Mouse (Mus musculus) intestine, embryonic 15.5 days (tissue): ENCODE results near the gene Tgm2. TPM values are rescaled to one million over a fixed set of nuclear protein-coding genes. Genes with fewer than 3 reads are reported as not detected.

Experiments used
- ATAC-seq: fragments of 200-750 bp; cut with Nextera tagmentation; 2 replicates; pipeline ENCODE4 v1.8.0; 2017; ENCODE audit warnings: moderate TSS enrichment, moderate library complexity
- H3K27ac ChIP-seq: fragments of 300-500 bp; sonication (generic); 2 replicates; pipeline ENCODE4 v1.5.1; 2015; ENCODE audit warnings: mild to moderate bottlenecking, inconsistent platforms
- H3K27me3 ChIP-seq: fragments of 300-500 bp; sonication (generic); replicated peaks from 2 replicates; pipeline ENCODE4 v1.6.1; 2015; ENCODE audit warnings: inconsistent platforms
- H3K36me3 ChIP-seq: fragments of 300-500 bp; sonication (generic); 2 replicates; pipeline ENCODE4 v1.6.1; 2015; ENCODE audit warnings: inconsistent platforms
- H3K4me1 ChIP-seq: fragments of 300-500 bp; sonication (generic); replicated peaks from 2 replicates; pipeline ENCODE4 v1.6.1; 2015; ENCODE audit warnings: inconsistent platforms
- H3K4me2 ChIP-seq: fragments of 300-500 bp; sonication (generic); replicated peaks from 2 replicates; pipeline ENCODE4 v1.6.1; 2015; ENCODE audit warnings: mild to moderate bottlenecking, inconsistent platforms
- H3K4me3 ChIP-seq: fragments of 300-500 bp; sonication (generic); replicated peaks from 2 replicates; pipeline ENCODE4 v1.5.1; 2015; ENCODE audit warnings: inconsistent platforms
- H3K9ac ChIP-seq: fragments of 300-500 bp; sonication (generic); 2 replicates; pipeline ENCODE4 v1.6.1; 2015; ENCODE audit warnings: inconsistent platforms
- H3K9me3 ChIP-seq: fragments of 300-500 bp; sonication (generic); 2 replicates; pipeline ENCODE4 v1.6.1; 2016; ENCODE audit warnings: inconsistent platforms
- WGBS: fragments of 180-500 bp; shearing (Covaris S2); methylation state at CpG from one replicate; pipeline ENCODE4 v1.1.7; 2015; 5-methylcytosine and 5-hydroxymethylcytosine counted together
- polyA plus RNA-seq: library from polyadenylated mRNA; unstranded; fragments of >200 nt; fragmentation: Nextera tagmentation; extraction: Ambion mirVana; gene quantifications from 2 replicates; pipeline ENCODE4 v1.2.1, GENCODE M21; 2015

The Tgm2 gene
- polyA plus RNA-seq, 1 experiment from 2014 or later, result 83.4 TPM

DNA sequence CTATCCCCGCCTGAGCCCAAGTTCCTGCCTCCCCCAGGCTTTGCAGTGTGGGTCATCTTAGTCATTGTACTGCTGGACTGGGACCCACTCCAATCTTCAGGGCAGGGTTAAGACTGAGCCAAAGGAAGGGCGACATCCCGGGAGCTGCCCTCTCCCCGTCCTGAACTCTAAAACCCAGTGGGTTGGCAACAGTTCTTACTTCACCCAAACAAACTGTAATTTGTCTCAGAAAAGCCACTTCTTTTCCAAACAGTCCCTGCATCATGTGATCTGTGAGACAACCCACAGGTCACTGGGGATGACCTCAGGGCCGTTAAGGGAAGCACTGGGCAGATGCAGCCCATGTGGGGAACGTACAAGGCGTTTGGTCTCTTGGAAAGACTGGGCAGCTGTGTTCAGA is 10.0 kb downstream of the Tgm2 start:
- Histone ChIP-seq H3K9ac (no peak overlapping the region), H3K27me3 (no peaks in the 10 kb centered on the region), H3K9me3 (no peaks in the 10 kb centered on the region), H3K4me1 (peaks cover 5% of the 10 kb centered on the region; the same call in 1 of the 2 replicates), H3K27ac (no peak overlapping the region), H3K36me3 (peaks cover 12% of the 10 kb centered on the region; the same call in 1 of the 2 replicates), H3K4me2 (no peak overlapping the region), H3K4me3 (no peak overlapping the region)
- WGBS, result 52% methylated on average over 7 of the region's 7 CpGs
- ATAC-seq, result no peak

DNA sequence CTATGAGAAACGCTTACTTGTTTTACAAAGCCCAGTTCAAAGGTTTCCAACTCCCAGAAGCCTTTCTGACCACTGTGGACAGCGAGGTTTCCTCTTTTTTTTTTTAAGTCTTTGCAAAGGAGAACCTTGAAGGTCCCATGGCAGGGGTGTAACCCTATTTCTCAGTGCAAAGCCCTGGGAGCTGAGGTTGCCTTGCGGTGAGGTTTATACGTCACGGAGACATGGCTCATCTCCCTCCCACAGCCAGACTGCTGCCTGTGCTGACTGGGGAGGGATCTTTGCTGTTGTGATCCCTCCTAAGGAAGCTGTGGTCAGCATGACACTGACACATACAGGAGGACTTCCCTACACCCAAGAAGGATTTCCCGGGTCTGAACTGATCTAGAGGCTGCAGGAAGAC is 13.2 kb downstream of the Tgm2 start:
- Histone ChIP-seq H3K27me3 (no peaks in the 10 kb centered on the region), H3K4me3 (no peak overlapping the region), H3K9ac (no peak overlapping the region), H3K4me2 (no peak overlapping the region), H3K27ac (no peak overlapping the region), H3K36me3 (peaks cover 5% of the 10 kb centered on the region; the same call in 1 of the 2 replicates), H3K4me1 (peaks cover 11% of the 10 kb centered on the region; the same call in 1 of the 2 replicates), H3K9me3 (no peaks in the 10 kb centered on the region)
- ATAC-seq, result no peak
- 72% methylated on average over 6 of the region's 6 CpGs for WGBS

DNA sequence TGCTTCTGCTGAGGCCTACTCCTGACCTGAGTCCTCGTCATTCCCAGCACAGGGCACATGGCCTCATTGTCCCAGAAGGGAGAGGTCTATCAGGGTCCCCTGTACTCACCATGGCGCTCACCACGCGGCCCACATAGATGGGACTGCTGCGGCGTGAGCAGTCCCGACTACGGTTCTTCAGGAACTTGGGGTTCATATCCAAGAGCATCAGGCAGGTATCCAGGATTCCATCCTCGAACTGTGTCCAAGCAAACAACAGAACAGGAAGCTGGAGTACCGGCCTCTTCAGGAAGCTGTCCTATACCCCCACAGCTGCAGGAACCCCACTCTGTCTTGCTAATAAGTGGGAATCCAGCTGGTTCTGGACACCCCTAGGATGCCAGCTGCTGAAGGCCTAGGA is 13.9 kb downstream of the Tgm2 start:
- no peaks in the 10 kb centered on the region for H3K27me3 ChIP-seq
- H3K4me1 ChIP-seq, result peaks cover 11% of the 10 kb centered on the region; the same call in 1 of the 2 replicates
- no peak for ATAC-seq
- no peak overlapping the region for H3K9ac ChIP-seq
- H3K4me3 ChIP-seq, result no peak overlapping the region
- WGBS, result 84% methylated on average over 10 of the region's 10 CpGs
- H3K9me3 ChIP-seq, result no peaks in the 10 kb centered on the region
- H3K36me3 ChIP-seq, result peaks cover 11% of the 10 kb centered on the region; the same call in 1 of the 2 replicates
- H3K4me2 ChIP-seq, result no peak overlapping the region
- H3K27ac ChIP-seq, result no peak overlapping the region

DNA sequence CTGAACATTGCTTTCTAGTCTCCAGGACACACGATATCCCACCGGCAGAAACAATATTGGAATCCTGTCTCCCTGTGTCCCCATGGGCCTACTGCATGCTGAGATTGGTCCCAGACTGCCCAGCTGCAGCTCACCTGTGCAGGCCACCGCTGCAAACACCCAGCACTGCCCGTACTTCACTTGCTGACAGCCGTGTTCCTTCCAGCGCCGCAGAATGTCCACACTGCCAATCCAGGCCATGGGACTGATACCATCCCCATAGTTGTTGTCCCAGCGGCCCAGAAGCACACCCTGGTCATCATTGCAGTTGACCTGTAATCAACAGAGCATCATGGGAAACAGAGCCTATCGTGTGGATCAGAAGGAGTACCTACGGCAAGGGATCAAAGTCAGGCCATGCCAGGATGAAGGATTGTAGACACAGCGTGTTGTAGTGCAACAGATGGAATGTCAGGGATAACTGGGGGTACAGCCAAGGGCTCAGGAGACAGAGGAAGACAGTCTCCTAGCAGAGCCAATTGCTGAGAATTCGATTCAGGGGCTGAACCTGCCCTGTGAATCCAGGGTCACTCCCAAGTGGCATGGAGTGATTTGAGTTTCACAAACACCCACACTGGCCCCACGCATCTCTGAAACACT is 14.9 kb downstream of the Tgm2 start:
- H3K4me1 ChIP-seq, result peaks cover 11% of the 10 kb centered on the region; the same call in 1 of the 2 replicates
- no peak overlapping the region for H3K9ac ChIP-seq
- 88% methylated on average over 13 of the region's 13 CpGs for WGBS
- H3K4me3 ChIP-seq, result no peak overlapping the region
- H3K27ac ChIP-seq, result no peak overlapping the region
- H3K27me3 ChIP-seq, result no peaks in the 10 kb centered on the region
- no peaks in the 10 kb centered on the region for H3K9me3 ChIP-seq
- H3K36me3 ChIP-seq, result peaks cover 17% of the 10 kb centered on the region; the same call in 1 of the 2 replicates
- H3K4me2 ChIP-seq, result no peak overlapping the region
- no peak for ATAC-seq

DNA sequence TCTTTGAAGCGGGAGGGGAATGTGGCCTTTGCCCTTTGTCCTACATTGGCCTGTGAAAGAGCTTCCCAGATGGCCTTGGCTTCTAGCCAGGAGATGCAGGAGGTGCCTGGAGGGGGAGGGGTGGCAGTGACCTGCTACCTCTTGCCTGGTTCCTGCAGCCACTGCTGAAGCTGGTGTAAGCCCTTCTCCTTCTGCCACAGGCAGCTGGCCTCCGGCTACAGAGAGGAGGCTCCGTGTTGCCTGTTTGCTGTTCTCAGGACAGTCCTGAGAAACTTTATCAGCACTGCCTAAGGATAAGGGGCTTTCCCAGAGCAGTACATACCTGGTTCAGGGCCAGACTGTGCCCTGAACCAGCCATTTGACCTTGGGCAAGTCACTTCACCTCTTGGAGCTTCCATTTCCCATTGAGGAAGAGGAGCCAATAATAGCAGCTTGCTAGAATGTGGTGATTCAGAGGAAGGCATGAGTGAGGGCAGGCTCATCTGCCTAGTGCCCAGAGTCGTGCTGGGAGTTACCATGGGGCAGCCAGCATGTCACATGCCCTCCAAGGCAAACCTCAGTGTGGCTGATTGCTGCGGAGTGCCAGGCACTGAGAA is 15.7 kb downstream of the Tgm2 start:
- H3K4me3 ChIP-seq, result no peak overlapping the region
- peaks cover 17% of the 10 kb centered on the region; the same call in 1 of the 2 replicates for H3K36me3 ChIP-seq
- H3K9ac ChIP-seq, result 0 out of 2 replicates have a peak overlapping the region, but pooled peaks have one; percentile 3
- 47% methylated on average over 5 of the region's 5 CpGs for WGBS
- ATAC-seq, result peak; percentile 91
- no peak overlapping the region for H3K4me2 ChIP-seq
- H3K9me3 ChIP-seq, result no peaks in the 10 kb centered on the region
- H3K4me1 ChIP-seq, result peaks cover 11% of the 10 kb centered on the region; the same call in 1 of the 2 replicates
- peak overlapping the region; percentile 65 for H3K27ac ChIP-seq
- no peaks in the 10 kb centered on the region for H3K27me3 ChIP-seq

DNA sequence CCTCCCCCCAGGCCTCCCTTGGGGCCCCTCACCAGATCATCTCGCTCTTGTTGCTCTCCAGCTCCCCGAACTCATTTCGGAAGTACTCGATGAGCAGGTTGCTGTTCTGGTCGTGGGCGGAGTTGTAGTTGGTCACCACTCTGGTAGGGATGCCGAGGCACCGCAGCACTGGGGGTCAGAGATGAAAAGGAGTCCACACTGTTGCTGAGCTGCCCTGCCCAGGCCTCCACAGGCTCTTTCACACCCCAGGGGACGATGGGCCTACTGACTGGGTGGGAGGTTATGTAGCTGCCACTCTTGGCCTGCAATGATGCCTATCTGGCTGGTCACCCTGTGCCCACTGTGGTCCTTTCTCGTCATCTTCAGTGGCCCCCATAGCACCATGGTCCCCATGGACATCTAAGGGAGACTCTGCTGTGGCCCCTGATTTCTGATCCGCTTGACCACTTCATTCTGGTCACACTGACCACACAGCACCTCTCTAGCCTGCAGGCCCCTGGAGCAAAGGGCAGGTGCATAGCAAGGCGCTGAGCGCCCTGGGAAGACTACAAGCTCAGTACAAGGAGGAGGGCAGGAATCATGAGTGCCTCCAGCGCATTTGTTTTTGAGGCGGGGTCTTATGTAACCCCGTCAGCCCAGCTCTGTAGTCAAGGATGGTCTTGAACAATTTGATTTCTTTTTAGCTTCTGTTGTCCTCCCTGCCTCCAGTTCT is 16.8 kb downstream of the Tgm2 start:
- no peak overlapping the region for H3K27ac ChIP-seq
- H3K36me3 ChIP-seq, result peaks cover 20% of the 10 kb centered on the region; the same call in 1 of the 2 replicates
- WGBS, result 80% methylated on average over 16 of the region's 16 CpGs

DNA sequence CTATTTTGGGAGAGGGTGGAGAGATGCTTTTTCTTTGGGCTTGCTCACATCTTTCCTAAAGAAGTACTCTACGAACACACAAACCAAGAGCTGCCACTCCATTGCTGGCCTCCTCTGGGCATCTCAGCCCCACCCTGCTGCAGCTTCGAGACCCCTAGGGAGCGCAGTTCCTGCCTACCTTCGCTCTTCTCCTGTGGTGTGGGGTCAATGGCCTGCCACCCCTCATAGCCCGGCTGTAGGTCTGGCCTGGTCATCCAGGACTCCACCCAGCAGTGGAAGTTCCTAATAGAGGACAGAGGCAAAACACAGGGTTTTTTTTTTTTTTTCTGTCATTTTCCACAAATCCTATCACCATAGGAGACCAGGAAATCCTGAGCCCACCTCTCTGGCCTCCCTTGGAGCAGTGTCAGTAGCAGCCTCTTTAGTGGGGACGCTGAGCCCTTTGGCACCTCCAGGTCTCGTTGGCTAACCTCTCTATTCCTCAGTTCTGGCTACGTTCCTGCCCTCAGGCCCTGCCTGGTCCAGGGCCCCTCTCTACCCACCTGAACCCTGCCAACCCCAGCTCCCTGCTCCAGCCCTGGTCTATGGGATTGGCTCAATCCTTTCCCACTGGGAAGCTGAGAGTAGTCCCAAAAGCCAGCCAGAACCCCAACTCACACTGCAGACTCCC is 17.6 kb downstream of the Tgm2 start:
- H3K4me1 ChIP-seq, result peaks cover 11% of the 10 kb centered on the region; the same call in 1 of the 2 replicates
- 0 out of 2 replicates have a peak, but pooled peaks cover 14% of the 10 kb centered on the region for H3K36me3 ChIP-seq

More for the DNA sequence above, 16.8 kb downstream of the Tgm2 start:
- no peak overlapping the region for H3K4me3 ChIP-seq
- no peak overlapping the region for H3K4me2 ChIP-seq
- 0 out of 2 replicates have a peak, but pooled peaks have one; percentile 11 for ATAC-seq
- no peaks in the 10 kb centered on the region for H3K27me3 ChIP-seq
- no peaks in the 10 kb centered on the region for H3K9me3 ChIP-seq
- peaks cover 11% of the 10 kb centered on the region; the same call in 1 of the 2 replicates for H3K4me1 ChIP-seq
- H3K9ac ChIP-seq, result no peak overlapping the region

DNA sequence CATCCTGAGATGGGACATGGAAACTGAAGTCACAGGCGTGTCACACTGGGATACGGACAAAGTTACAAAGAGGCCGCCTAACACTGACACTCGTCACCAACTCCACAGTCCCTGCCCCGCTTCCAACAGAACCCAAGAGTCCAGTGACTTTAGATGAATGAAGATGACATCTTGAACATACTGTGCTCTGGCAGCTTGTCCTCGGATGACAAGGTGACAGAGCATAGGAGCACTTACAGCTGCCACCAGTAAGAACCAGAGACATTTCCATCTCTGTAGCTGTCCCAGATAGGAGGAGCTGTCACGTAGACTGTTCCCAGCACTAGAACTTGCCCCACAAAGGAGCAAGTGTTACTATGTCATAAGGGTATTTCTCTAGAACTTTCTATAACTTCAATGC is 18.4 kb downstream of the Tgm2 start:
- 89% methylated on average over 7 of the region's 7 CpGs for WGBS
- H3K4me3 ChIP-seq, result no peak overlapping the region
- H3K4me2 ChIP-seq, result no peak overlapping the region

More for the DNA sequence above, 17.6 kb downstream of the Tgm2 start:
- Histone ChIP-seq H3K9ac (no peak overlapping the region), H3K4me2 (no peak overlapping the region), H3K27me3 (no peaks in the 10 kb centered on the region), H3K27ac (no peak overlapping the region), H3K9me3 (no peaks in the 10 kb centered on the region), H3K4me3 (no peak overlapping the region)
- WGBS, result 89% methylated on average over 8 of the region's 8 CpGs
- no peak for ATAC-seq

DNA sequence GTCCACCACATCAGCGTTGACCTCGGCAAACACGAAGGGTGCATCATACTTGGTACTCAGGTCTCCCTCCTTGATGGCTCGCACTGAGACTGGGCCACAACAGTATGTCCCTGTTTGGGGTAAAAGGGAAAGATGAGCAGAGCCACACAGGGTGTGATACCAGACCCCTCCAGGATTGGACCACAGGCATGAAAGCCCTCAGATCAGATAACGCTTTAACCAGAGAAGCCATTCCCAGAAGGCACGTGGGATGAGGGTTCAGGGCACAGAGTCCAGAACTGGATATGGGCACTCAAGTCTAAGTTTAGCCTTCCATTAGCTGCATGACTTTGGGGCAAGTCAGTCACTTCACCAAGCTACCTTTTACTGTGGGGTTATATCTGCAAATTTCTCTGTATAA is 19.0 kb downstream of the Tgm2 start:
- WGBS, result 86% methylated on average over 6 of the region's 6 CpGs
- Histone ChIP-seq H3K27ac (no peak overlapping the region), H3K4me1 (peaks cover 19% of the 10 kb centered on the region), H3K36me3 (peaks cover 20% of the 10 kb centered on the region), H3K9ac (no peak overlapping the region), H3K4me3 (no peak overlapping the region), H3K27me3 (no peaks in the 10 kb centered on the region), H3K9me3 (no peaks in the 10 kb centered on the region), H3K4me2 (no peak overlapping the region)
- ATAC-seq, result no peak

More for the DNA sequence above, 18.4 kb downstream of the Tgm2 start:
- Histone ChIP-seq H3K9ac (no peak overlapping the region), H3K27ac (no peak overlapping the region), H3K9me3 (no peaks in the 10 kb centered on the region), H3K4me1 (peaks cover 13% of the 10 kb centered on the region; the same call in 1 of the 2 replicates), H3K27me3 (no peaks in the 10 kb centered on the region), H3K36me3 (peaks cover 18% of the 10 kb centered on the region)
- no peak for ATAC-seq

DNA sequence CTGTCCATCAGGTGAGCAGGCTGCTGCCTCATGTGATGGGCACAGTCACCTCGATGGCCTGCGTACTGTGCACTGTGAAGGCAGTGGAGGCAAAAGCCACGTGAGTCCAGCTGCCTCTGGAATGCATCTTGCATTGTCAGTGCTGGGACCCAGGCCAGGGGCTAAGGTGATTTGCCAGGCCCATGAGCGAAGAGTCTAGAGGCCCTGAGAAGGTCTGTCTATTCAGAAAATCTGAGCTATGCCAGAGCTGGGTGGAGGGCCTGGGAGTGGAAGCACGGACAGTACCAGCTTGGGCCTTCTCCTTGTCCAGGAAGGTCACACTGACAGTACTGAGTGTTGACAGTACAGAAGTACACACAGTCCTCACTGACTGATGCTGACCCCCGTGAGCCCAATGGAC is 23.4 kb downstream of the Tgm2 start:
- Histone ChIP-seq H3K36me3 (peaks cover 22% of the 10 kb centered on the region), H3K4me1 (peaks cover 17% of the 10 kb centered on the region), H3K4me3 (no peak overlapping the region), H3K9ac (no peak overlapping the region), H3K4me2 (no peak overlapping the region), H3K27ac (no peak overlapping the region), H3K27me3 (no peaks in the 10 kb centered on the region), H3K9me3 (no peaks in the 10 kb centered on the region)
- WGBS, result 61% methylated on average over 6 of the region's 6 CpGs
- no peak; the same call in 1 of the 2 replicates for ATAC-seq

DNA sequence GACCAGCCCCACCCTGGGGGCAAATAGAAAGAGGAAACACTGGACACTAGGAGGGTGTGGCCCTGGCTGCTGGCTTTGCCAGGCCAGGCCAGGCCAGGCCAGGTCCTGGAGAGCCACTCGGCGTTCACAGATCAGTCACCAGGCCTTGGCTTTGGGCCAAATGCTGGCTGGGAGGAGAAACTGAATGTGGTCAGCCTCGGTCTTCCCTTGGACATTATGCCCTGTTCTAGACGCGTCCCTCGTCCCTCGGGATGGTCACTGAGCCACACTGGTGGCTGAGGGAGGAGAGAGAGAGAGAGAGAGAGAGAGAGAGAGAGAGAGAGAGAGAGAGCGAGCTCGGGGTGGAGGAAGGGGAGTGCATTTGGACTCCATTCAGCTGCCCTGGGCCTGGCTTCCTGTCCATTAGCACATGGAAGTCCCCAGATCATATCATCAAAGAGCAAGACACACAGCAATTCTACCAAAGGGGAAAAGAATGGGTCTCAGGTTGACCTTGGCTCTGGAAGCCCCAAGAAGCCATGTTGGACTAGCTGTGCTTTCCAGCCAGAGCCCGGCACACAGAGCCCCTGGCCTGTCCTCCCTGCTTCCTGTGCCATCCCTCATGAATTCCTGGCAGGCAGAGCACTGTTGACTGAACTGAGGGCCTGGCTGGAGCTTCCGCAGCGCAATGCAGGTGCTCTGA is 24.4 kb downstream of the Tgm2 start:
- no peak overlapping the region for H3K27ac ChIP-seq
- ATAC-seq, result peak; percentile 22; the same call in 1 of the 2 replicates
- H3K4me2 ChIP-seq, result no peak overlapping the region
- H3K36me3 ChIP-seq, result peaks cover 22% of the 10 kb centered on the region
- no peak overlapping the region; the same call in 1 of the 2 replicates for H3K9ac ChIP-seq
- 49% methylated on average over 12 of the region's 12 CpGs for WGBS
- H3K4me3 ChIP-seq, result no peak overlapping the region
- peaks cover 17% of the 10 kb centered on the region for H3K4me1 ChIP-seq
- no peaks in the 10 kb centered on the region for H3K9me3 ChIP-seq
- H3K27me3 ChIP-seq, result no peaks in the 10 kb centered on the region
